Mouse (Mus musculus) ovary, postnatal 36 days (tissue): ENCODE measurements at regions not wholly inside any gene's neighbourhood (a gene's known extent, or its start where the extent isn't known, plus 50 kb on each side); places are given as distances from the start of the nearest gene placed in this dataset.

Experiments
- DNase-seq: peaks from one replicate; pipeline ENCODE4 v3.0.0; 2022; ENCODE audit warnings: low spot score, mixed read lengths

GRCm38 (mm10) chr8:115825899-115826502 is 118.4 kb upstream of the Maf start:
- DNase-seq: no peak

DNA sequence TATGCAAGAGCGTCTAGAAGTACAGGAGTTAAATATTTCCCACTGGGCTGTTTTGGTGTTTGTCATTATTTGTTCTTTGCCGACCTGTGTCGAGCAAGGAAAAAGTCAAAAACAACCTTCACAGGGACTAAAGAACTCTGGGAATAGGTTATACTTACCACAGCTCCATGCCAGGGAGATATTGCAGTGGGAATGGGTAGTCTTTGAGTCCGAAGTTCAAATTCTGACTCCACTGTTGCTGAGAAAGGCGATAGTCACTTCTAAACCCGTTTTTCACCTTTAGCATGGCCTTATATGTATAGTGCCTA is 116.8 kb upstream of the Maf start:
- DNase-seq: no peak

DNA sequence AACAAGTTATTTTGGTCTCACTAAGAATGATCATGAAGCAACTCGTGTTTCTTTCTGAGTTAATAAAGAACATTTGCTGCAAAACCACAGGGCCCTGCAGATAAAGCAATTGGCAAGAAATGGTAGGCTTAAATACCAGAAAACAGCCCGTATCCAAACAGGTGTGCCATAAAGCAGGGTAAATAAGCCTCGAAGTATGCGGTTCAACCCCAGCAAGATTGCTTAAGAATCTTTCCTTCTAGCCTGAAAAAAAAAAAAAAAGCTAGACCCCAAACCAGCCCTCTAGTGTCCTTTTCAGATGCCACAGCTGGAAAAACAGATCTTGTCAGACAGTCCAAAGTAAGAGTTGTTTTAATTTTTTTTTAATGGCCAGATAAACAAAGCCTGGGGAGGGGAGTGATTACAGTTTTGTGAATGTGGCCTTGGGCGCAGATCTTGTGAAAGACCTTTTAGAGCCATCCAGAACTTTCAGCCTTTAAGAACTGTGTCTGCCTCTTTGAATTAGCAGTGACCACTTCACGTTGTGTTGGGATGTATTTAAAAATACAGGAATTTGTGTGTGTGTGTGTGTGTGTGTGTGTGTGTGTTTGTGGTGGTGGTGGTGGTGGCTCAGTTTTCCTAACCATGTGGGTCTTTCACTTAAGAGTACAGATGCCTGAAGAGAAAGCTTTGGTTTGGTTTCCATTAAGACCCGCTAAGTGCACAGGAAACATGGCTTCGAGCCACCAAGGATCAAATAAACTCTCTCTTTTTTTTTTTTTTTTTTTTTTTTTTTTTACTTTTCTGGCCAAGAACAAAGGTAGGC is 116.3 kb upstream of the Maf start:
- no peak for DNase-seq

- no peak for DNase-seq
Measured at GRCm38 (mm10) chr8:115813426-115813825, 105.8 kb upstream of the Maf start.

- peak; percentile 10 for DNase-seq
Measured at GRCm38 (mm10) chr8:115806579-115806978, 99.0 kb upstream of the Maf start.

DNA sequence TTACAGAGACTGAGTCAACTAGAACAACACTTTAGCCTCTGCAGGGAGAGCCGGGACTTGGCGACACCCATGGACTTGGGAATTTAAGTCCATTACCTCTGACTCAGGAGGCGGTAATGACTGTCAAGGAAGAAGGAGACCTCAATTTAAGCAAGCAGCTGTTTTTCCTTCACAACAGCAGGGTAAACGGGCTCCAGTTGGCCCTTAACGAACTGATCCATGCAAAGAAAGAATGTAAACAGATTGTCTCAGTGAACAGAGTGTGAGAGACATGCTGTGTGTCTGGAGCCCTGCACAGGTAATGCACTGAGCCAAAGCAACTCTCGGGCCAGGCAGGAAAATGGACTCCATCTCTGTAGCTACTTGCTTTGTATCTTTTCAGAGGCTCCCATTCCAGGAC is 98.5 kb upstream of the Maf start:
- no peak for DNase-seq

GRCm38 (mm10) chr8:115793587-115793986 is 86.0 kb upstream of the Maf start:
- no peak for DNase-seq

DNA sequence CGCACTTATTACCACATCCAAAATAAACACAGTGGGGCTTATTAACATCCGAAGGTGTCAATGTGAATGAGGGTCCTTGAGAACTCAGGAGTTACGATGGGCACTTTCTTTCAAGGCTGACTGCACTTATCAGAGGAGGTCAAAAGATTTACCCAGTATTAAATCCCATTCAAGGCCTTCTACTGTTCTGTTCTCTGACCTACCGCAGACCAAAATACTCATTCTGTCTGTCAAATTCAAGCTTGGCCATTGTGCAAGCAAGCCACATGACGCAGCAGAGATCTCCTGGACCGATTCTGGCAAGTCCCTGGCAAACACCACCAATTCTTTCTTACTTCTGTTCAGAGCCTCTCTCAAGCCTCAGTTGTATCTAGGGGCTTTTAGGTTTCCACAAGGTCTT is 80.8 kb upstream of the Maf start:
- no peak for DNase-seq

DNA sequence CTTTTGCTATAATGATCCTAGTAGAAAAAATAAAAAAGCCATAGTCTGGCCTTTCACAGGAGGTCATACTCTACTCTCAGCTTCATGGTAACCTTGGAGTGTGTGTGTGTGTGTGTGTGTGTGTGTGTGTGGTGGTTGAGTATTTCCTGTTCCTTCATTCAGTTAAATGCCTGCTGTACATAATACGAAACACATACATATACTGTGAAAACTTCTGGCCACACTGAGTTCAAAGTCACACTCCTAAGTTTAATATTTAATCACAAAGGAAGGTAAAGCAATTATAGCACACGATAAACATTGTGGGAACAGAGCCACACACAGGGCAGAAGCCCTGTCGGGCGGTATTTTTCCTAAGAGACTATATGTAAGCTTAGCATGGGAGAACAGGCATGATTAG is 78.6 kb upstream of the Maf start:
- no peak for DNase-seq

DNA sequence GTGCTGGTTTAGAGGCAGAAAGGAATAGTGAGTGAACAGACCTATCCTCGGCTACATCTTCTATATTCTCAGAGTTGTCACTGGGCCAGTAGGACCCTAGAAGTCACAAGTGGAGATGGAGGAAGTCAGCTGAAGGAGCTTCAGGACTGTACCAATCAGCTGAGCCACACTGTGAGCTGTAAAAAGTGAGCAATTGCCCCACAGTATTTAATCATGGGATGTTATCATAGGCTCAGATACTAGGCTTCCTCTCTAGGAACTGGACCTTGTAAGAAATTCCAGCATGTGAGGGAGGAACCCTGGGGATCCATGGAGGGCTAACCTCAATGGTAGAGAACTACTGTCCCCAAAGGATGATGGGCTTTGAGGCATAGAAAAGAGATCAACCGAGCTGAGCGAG is 78.2 kb upstream of the Maf start:
- DNase-seq: no peak

GRCm38 (mm10) chr8:115783364-115783763 is 75.8 kb upstream of the Maf start:
- no peak for DNase-seq

DNA sequence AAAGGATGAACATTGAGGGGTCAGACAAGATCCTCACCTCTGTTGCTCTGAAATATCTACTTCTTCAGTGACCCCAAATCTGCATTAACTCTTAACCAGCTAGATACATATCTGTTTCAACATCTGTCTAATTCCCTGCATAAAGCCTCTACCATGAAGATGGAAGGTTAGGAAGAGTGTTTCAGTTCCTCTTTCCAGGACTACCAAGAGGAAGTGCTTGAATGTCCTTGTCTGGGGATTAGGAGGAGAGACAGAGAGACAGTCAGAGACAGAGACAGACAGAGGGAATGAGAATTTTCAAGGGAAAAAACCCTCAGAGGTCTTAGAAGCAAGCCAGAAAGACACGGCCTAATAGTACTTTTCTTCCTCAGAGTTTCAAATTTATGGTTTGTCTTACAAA is 70.8 kb upstream of the Maf start:
- no peak for DNase-seq

GRCm38 (mm10) chr8:115771060-115771459 is 63.5 kb upstream of the Maf start:
- DNase-seq: no peak

DNA sequence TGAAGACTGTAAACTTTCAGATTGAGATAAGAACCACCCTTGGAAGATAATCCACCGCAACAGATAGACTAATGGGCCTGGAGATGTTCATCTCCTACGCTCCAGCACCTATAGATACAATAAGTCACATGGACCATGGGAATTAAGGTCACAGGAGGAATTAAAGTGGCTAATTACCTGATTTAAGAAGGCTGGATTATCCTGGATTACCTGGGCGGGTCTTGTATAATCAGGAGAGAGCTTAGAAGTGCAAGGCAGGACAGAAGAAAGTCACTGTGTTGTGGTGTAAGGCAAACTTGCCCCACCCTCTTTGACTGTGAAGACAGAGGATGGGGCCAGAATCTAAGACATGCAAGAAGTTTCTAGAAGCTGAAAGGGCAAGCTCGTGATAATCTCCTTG is 61.0 kb upstream of the Maf start:
- no peak for DNase-seq

- DNase-seq: peak; percentile 71
Measured at GRCm38 (mm10) chr8:115766218-115766898, 58.8 kb upstream of the Maf start.

DNA sequence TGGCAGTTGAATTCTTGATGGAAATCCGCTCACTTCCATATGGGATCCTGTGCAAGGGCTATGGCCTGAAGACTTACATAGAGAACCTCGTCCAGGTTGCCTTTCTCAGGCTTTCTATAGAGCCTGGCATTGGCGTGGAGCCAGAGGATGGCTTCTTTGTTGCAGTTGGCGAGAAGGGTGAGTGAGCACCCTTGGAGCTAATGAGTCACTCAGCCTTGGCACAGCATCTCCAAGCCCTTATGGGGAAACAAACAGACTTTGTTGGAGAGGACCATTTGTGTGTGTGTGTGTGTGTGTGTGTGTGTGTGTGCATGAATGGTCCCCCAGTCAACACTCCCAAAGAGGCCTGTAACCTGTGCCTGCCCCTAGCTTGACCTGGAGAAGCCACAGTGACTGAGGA is 57.0 kb upstream of the Maf start:
- peak; percentile 30 for DNase-seq

GRCm38 (mm10) chr8:115758011-115758410 is 50.4 kb upstream of the Maf start:
- DNase-seq: no peak
